Mouse (Mus musculus) midbrain, postnatal 0 days (tissue): ENCODE measurements around the gene Rgma. TPM values are rescaled to one million over a fixed set of nuclear protein-coding genes. Genes with fewer than 3 reads are reported as not detected.

Experiments used
- ATAC-seq: fragments of 200-750 bp; cut with Nextera tagmentation; 2 replicates; pipeline ENCODE4 v1.8.0; 2017; ENCODE audit warnings: moderate number of reproducible peaks, mild to moderate bottlenecking, moderate TSS enrichment, moderate library complexity; ENCODE audit not compliant: low FRiP score
- DNase-seq: peaks from one replicate; pipeline ENCODE4 v3.0.0-alpha.2; 2015; ENCODE audit warnings: low spot score
- H3K27ac ChIP-seq: fragments of 300-500 bp; sonication (generic); 2 replicates; pipeline ENCODE4 v1.5.1; 2014; ENCODE audit warnings: low read depth, mild to moderate bottlenecking, low read length, mixed read lengths
- H3K27me3 ChIP-seq: fragments of 300-500 bp; sonication (generic); 2 replicates; pipeline ENCODE4 v1.6.1; 2014; ENCODE audit warnings: low read length, control low read depth, mixed read lengths; ENCODE audit not compliant: insufficient read depth
- H3K36me3 ChIP-seq: fragments of 300-500 bp; sonication (generic); 2 replicates; pipeline ENCODE4 v1.6.1; 2014; ENCODE audit warnings: low read length, control low read depth, mixed read lengths; ENCODE audit not compliant: insufficient read depth
- H3K4me1 ChIP-seq: fragments of 300-500 bp; sonication (generic); 2 replicates; pipeline ENCODE4 v1.6.1; 2014; ENCODE audit warnings: mild to moderate bottlenecking, control low read depth, antibody characterized with exemption, low read length, mixed read lengths; ENCODE audit not compliant: insufficient read depth
- H3K4me2 ChIP-seq: fragments of 300-500 bp; sonication (generic); 2 replicates; pipeline ENCODE4 v1.6.1; 2014; ENCODE audit warnings: low read depth, mild to moderate bottlenecking, low read length, mixed read lengths; ENCODE audit not compliant: poor library complexity, severe bottlenecking
- H3K4me3 ChIP-seq: fragments of 300-500 bp; sonication (generic); 2 replicates; pipeline ENCODE4 v1.5.1; 2014; ENCODE audit warnings: low read depth, mild to moderate bottlenecking, low read length, moderate library complexity
- H3K9ac ChIP-seq: fragments of 300-500 bp; sonication (generic); replicated peaks from 2 replicates; pipeline ENCODE4 v1.6.1; 2014; ENCODE audit warnings: mild to moderate bottlenecking, low read length, moderate library complexity, mixed read lengths; ENCODE audit not compliant: poor library complexity, severe bottlenecking
- H3K9me3 ChIP-seq: fragments of 300-500 bp; sonication (generic); 2 replicates; pipeline ENCODE4 v1.6.1; 2016; ENCODE audit warnings: low read length, control low read depth
- CTCF ChIP-seq: IDR thresholded peaks from 2 replicates; pipeline ENCODE4 v1.5.1; 2016; ENCODE audit warnings: antibody characterized with exemption, mild to moderate bottlenecking
- WGBS: fragments of 180-500 bp; shearing (Covaris S2); extraction: QIAGEN DNeasy Blood & Tissue Kit; methylation state at CpG from one replicate; pipeline ENCODE4 v1.1.7; 2014; 5-methylcytosine and 5-hydroxymethylcytosine counted together
- polyA plus RNA-seq: library from polyadenylated mRNA; unstranded; fragments of >200 nt; fragmentation: Nextera tagmentation; extraction: Ambion mirVana; gene quantifications from 2 replicates; pipeline ENCODE4 v1.2.1, GENCODE M21; 2015
- total RNA-seq: library from RNA; depleted of rRNA; stranded (reverse); fragments of >200 nt; gene quantifications from 2 replicates; pipeline ENCODE4 v1.2.3, GENCODE M21; 2014

Rgma gene
- total and polyA plus RNA-seq, 2 experiments from 2014 or later, result 42.9 to 160 TPM

- H3K27me3 ChIP-seq, result no peaks in the 10 kb centered on the region
- no peak overlapping the region for H3K9ac ChIP-seq
- ATAC-seq (no peak), DNase-seq (no peak)
- peaks cover 14% of the 10 kb centered on the region for H3K4me1 ChIP-seq
- 46% methylated on average over 3 of the region's 3 CpGs for WGBS
- H3K4me3 ChIP-seq, result no peak overlapping the region
- no peak overlapping the region for H3K27ac ChIP-seq
- H3K9me3 ChIP-seq, result no peaks in the 10 kb centered on the region
- no peak overlapping the region for H3K4me2 ChIP-seq
- peaks cover 6% of the 10 kb centered on the region; the same call in 1 of the 2 replicates for H3K36me3 ChIP-seq
- TF ChIP-seq CTCF, result no peak
Observed at GRCm38 (mm10) chr7:73403538-73403937, 28.2 kb downstream of the Rgma start.

DNA sequence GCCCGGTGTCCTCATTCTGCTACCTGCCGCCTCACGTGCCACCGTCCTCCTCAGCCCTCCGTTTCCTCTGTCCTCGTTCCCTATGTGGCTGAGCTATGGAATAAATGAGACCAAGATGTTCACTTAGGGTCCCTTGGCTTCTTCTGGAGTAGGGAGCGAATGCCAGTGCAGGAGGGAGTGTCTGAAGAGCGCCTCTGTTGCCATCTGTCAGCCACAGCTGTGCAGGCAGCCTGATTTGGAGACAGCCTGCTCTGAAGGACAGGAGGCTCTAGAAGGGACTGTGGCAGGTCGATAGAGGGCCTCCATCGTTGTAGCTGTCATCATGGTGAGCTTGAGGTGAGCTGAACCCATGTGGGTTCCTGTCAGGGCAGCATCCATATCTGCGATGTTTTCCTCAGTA is 30.2 kb downstream of the Rgma start:
- H3K4me1 ChIP-seq, result no peaks in the 10 kb centered on the region; the same call in 1 of the 2 replicates
- TF ChIP-seq CTCF, result no peak

DNA sequence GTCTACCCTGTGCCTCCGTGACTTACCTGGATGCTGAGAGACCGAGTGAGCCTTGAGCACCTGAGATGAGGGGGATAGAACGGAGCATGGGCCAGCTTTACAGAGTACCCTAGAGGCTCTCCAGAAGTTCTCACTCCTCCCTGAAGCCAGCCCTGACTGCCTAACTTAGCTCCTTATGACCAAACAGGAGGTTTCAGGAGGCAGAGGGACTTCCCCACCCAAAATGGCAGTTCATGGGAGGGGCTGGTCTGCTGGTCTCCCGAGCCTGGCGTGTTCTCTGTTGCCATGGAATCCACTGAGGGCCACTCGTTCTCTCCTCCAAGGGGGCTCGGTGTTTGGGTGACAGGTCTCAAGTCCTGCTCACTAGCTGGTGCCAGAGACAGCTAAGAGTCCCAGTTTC is 36.2 kb downstream of the Rgma start:
- Histone ChIP-seq H3K9ac (no peak overlapping the region), H3K4me2 (no peak overlapping the region), H3K36me3 (peaks cover 11% of the 10 kb centered on the region; the same call in 1 of the 2 replicates), H3K27me3 (no peaks in the 10 kb centered on the region), H3K27ac (no peak overlapping the region), H3K4me1 (no peaks in the 10 kb centered on the region), H3K9me3 (no peaks in the 10 kb centered on the region), H3K4me3 (no peak overlapping the region)
- WGBS, result 69% methylated on average over 7 of the region's 7 CpGs
- no peak for TF ChIP-seq CTCF
- DNase-seq (no peak), ATAC-seq (no peak)

More for the DNA sequence above, 30.2 kb downstream of the Rgma start:
- 92% methylated on average over 11 of the region's 11 CpGs for WGBS
- H3K27ac ChIP-seq, result no peak overlapping the region
- H3K27me3 ChIP-seq, result no peaks in the 10 kb centered on the region
- no peak overlapping the region for H3K4me3 ChIP-seq
- DNase-seq (no peak), ATAC-seq (no peak)
- no peak overlapping the region for H3K9ac ChIP-seq
- no peak overlapping the region for H3K4me2 ChIP-seq
- peaks cover 11% of the 10 kb centered on the region; the same call in 1 of the 2 replicates for H3K36me3 ChIP-seq
- H3K9me3 ChIP-seq, result no peaks in the 10 kb centered on the region

GRCm38 (mm10) chr7:73411986-73412385 is 36.7 kb downstream of the Rgma start:
- 0 out of 2 replicates have a peak, but pooled peaks have one; percentile 31 for ATAC-seq
- Histone ChIP-seq H3K36me3 (peaks cover 13% of the 10 kb centered on the region; the same call in 1 of the 2 replicates), H3K4me1 (no peaks in the 10 kb centered on the region), H3K9me3 (no peaks in the 10 kb centered on the region), H3K27me3 (no peaks in the 10 kb centered on the region), H3K27ac (0 out of 2 replicates have a peak overlapping the region, but pooled peaks have one; percentile 48), H3K4me2 (no peak overlapping the region), H3K4me3 (no peak overlapping the region), H3K9ac (no peak overlapping the region)
- 80% methylated on average over 4 of the region's 4 CpGs for WGBS
- DNase-seq, result no peak
- no peak for TF ChIP-seq CTCF

- ATAC-seq (0 out of 2 replicates have a peak, but pooled peaks have one; percentile 35), DNase-seq (peak; percentile 63)
- WGBS, result 64% methylated on average over 7 of the region's 7 CpGs
- no peaks in the 10 kb centered on the region for H3K27me3 ChIP-seq
- no peak overlapping the region for H3K4me2 ChIP-seq
- no peaks in the 10 kb centered on the region for H3K4me1 ChIP-seq
- H3K27ac ChIP-seq, result peak overlapping the region; percentile 48; the same call in 1 of the 2 replicates
- TF ChIP-seq CTCF, result no peak
- no peak overlapping the region for H3K9ac ChIP-seq
- peaks cover 15% of the 10 kb centered on the region; the same call in 1 of the 2 replicates for H3K36me3 ChIP-seq
- no peaks in the 10 kb centered on the region for H3K9me3 ChIP-seq
- no peak overlapping the region for H3K4me3 ChIP-seq
Observed at GRCm38 (mm10) chr7:73412419-73412818, 37.1 kb downstream of the Rgma start.

GRCm38 (mm10) chr7:73414192-73414591 is 38.9 kb downstream of the Rgma start:
- Histone ChIP-seq H3K9me3 (no peaks in the 10 kb centered on the region), H3K27ac (no peak overlapping the region), H3K36me3 (peaks cover 24% of the 10 kb centered on the region; the same call in 1 of the 2 replicates), H3K27me3 (no peaks in the 10 kb centered on the region), H3K9ac (no peak overlapping the region), H3K4me1 (no peaks in the 10 kb centered on the region), H3K4me3 (no peak overlapping the region), H3K4me2 (no peak overlapping the region)
- ATAC-seq (no peak), DNase-seq (peak; percentile 80)
- TF ChIP-seq CTCF, result no peak
- WGBS, result 77% methylated on average over 14 of the region's 14 CpGs
